Mouse (Mus musculus) right cerebral cortex, postnatal 14 days (tissue): ENCODE measurements around the gene Insm2.

ENCODE experiments used
- DNase-seq: peaks from one replicate; pipeline ENCODE4 v3.0.0; 2022

Gene Insm2

DNA sequence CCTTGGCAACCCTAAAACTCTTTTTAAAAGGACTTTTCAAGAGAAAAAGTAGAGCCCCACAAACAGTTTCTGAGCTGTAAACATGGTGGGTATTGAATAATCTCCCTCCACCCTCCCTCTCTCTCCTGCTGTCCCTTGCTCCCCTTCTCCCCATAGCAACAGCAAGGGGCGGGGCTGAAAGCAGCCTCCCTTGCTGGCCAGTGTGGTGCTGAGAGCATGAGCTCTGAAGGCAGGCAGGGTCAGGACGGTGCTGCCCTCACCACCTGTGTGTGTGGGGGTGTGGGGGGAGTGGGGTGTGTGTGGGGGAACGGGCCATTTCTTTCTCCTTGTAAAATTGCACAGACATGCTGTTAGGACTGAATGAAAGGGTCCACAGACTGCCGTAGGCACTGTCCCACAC, 8.7 kb downstream of the Insm2 start:
- DNase-seq, result no peak

DNA sequence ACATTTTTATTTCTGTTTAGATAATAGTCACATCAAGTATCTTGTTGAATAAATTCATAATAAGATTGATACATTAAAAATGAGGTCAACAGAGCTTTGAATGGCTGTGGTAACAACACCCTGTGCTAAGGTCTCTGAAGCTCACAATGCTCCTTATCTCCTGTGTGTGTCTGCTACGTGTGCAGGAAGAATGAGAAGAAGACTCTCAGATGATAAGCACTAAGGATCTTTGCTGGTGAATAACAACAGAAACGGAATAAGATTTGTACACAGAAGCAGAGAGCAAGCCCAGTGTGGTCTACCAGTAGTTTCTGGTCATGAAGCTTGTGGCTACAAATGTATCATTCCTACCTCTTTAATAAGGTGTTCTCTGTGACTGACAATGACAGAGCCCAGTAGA, 11.6 kb downstream of the Insm2 start:
- DNase-seq, result no peak

DNA sequence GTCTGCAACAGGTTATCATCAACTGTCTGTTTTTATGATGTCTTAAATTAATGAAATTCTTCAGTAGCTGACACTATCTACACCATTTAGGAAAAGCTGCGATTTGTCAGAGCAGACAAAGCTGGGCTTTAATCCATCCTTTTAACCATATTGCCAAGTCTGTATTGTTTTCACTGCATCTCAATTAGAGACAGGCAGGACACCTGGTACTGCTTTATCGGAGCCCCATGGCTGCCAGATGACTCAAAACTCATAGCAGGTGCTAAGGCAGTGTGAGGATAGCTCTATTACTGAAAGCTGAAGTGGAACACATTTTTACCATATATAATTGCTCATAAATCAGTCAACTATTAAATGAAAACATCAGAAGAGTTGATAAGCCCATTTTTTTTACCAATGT, 21.1 kb downstream of the Insm2 start:
- DNase-seq, result no peak

DNA sequence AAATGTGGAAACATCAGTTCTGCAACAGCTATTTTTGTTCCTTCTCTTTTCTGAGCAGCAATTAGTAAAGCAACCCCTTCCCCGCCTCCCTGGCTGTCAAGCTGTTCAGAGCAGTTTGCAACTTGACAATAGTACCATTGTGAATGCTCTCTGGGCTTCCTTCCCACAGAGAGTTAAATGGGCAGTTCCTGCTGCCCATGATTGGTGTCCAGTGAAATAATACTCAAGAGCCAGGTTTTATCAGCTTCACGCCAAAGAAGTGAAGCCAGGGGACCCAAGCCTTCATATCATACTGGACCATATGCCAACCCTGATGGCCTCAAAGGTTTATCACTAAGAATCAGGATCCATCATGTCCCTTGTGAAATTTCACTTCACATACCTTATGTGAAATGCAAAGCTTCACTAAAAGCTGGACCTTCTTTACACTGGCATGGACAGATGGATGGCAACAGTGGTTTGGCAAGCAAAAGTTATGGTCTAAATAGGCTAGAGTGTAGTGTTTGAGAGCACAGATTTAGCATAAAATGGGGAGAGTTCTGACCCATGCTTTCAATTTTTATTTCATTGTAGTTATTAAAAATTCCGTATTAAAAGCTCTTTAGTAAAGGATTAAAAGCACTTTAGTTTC, 23.5 kb downstream of the Insm2 start:
- DNase-seq, result no peak

DNA sequence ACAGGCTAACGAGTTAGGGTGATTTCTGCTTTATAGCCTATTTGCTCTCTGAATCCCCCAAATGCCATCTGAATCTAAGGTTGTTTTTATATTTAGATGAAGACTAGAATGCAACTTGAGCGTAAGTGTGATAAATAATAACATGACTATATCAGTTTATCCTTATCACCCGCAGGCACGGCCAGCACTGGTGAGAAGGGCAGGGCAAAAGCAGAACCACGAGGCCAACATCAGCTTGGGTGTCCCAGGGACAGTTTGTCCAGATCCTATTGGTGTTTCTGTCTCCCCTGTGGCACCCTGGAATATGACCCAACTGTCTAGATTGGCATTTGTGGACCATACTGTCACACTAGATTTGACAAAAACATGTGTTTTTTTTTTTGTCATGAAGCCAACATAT, 24.0 kb downstream of the Insm2 start:
- DNase-seq, result no peak

DNA sequence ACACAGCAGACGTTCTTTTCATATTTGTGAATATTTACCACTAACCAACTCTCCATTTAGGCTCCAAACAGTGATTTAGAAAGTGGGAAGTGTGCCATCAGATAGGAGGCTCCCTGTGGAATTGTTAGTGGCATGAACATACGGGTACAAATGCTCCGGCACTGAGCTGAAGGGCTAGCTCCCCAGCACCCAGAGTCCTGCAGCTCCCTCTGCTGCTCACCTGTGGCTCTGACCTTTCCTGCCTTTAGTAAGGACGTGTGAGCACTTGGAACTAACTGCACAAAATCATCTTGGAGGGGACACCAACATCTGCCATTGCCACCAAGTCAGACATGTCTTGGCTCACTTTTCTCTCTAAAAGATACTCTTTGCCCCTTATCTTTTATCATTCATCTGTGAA, 27.5 kb downstream of the Insm2 start:
- DNase-seq, result no peak

DNA sequence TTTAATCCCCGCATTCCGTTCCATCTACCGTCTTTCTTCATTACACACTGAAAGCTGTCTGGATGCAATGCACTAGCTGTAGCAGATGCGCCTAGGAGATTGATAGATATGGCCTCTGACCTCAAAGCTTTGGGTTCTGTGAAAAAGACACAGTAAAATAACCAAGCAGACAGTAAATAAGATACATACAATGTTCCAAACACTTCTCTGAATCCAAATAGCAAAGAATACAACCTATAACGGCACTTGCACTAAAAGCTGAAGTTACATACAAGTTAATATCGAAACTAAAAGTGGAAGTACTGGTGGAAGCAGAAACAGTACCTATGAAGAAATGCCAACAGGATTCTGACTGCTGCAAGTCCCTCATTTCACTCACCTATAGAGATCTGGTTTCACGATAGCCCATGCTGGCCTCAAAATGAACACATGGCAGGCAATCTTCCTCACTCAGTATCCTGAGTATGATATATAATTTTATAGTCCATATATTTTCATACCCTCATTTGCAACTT, 48.8 kb downstream of the Insm2 start:
- DNase-seq, result no peak
